Mouse (Mus musculus): ENCODE measurements around the gene Ppp4r2.

Ppp4r2 gene

DNA sequence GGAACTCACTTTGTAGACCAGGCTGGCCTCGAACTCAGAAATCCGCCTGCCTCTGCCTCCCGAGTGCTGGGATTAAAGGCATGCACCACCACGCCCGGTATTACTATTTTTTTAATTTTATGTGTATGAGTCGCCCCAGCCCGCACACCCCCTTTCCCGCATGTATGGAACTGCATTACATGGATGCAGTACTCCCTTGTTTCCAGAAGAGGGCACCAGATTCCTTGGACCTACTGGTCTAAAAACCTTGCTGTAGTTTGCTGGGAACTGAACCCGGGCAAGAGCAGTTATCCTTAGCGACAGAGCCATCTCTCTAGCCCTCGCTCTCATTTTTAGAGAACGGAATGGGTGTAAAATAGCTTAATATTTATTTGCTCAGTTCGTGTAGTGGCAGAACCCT lies 49.8 kb downstream of the Ppp4r2 start:
- DNase-seq (ENCODE audit: low read depth, low spot score), result peak; percentile 83

DNA sequence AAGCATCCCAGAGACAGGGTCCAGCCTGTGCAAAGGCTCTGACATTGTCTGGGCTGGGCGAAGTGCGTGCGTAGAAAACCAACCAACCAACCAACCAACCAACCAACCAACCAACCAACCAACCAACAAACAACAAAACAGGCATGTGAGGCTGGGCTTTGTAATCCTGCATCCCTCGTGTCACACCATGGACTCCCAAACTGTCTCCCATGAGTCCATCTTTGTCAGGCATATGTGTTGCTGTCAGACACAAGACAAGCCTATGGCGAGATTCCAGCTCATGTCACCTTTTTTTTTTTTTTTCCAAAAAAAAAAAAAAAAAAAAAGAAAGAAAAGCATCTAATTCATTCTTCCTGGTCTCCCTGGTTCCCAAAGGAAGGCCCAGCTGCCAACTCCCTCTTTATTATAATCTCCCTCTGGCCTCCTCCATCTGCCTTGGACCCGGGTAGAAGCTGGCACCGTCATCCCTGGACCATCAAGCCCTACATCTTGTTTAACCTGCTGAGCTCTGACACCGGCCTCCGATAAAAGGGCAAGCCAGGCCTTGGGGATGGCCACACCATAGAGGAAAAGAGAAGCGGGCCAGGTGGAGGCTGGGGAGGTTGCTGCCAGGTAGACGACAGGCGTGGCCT lies 51.3 kb downstream of the Ppp4r2 start:
- no peak for DNase-seq (ENCODE audit: low read depth, low spot score)

- no peak for DNase-seq (ENCODE audit: low read depth, low spot score)
Observed at GRCm38 (mm10) chr6:100885376-100885775, 52.0 kb downstream of the Ppp4r2 start.

DNA sequence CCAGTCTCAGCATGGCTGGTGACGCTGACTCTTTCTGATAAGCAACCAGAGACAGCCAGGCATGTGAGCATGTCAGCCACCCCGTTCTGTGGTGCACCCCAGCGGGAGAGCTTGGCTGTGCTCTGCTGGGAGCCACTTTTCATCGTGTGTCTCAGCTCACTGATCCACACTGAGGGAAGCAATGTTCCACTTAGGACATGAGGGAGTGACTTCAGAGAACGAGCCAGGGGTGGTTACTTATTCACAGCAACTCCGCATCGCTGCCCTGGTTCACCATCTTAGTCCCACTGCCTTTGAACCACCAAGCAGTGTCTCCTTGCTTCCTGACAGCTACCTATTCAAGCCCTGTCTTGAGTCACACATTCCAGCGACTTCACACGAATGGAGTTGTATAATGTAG lies 53.6 kb downstream of the Ppp4r2 start:
- no peak for DNase-seq (ENCODE audit: low read depth, low spot score)

GRCm38 (mm10) chr6:100889340-100889739 lies 55.9 kb downstream of the Ppp4r2 start:
- no peak for DNase-seq (ENCODE audit: low read depth, low spot score)

DNA sequence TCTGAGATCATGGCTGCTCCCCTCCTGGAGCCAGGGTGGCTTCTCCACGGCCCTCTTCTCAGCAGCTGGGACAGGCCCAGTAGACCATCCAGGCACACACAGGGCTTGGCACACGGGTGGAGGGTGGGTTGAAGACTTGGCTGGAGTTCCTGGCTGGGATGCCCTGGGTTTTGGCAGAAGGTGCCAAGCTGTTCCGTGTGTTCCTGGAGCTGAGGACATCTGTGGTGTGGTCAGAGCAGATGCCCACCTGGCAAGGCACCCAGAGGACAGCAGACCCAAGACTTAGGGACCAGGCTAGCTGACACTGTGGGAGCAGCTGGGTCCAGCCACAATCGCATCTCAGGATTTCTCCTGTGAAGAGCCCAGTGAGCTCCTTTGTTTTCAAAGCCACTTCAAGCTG lies 59.1 kb downstream of the Ppp4r2 start:
- DNase-seq (ENCODE audit: low read depth, low spot score), result no peak

- DNase-seq (ENCODE audit: low read depth, low spot score), result no peak
Observed at GRCm38 (mm10) chr6:100893073-100893472, 59.7 kb downstream of the Ppp4r2 start.

- DNase-seq (ENCODE audit: low read depth, low spot score), result no peak
Observed at GRCm38 (mm10) chr6:100895183-100895582, 61.8 kb downstream of the Ppp4r2 start.

- no peak for DNase-seq (ENCODE audit: low read depth, low spot score)
Observed at GRCm38 (mm10) chr6:100896883-100897282, 63.5 kb downstream of the Ppp4r2 start.

DNA sequence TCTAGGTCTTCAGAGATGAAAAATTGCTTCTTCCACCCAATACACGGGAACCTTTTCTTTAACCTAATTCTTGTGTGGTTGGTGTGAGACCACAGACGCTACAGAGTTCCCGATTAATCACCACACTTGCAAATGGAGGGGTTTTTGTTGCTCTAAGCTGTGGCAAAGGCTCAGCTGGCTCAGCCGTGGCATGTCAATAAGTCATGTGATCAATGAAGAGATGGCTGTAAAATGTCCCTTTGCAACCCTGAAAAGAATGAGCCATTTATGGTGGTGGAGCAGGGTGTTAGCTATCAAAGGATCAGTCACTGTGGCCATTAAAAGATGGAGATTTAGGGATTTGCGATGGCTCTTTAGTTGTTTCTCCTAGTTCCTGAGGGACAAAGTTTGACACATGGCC lies 71.0 kb downstream of the Ppp4r2 start:
- DNase-seq (ENCODE audit: low read depth, low spot score), result no peak

- no peak for DNase-seq (ENCODE audit: low read depth, low spot score)
Observed at GRCm38 (mm10) chr6:100910136-100910675, 76.8 kb downstream of the Ppp4r2 start.
